Mouse (Mus musculus): ENCODE data around the gene AC124502.3.

- TF ChIP-seq CTCF (IDR thresholded peaks at IDR 0.05; ENCODE audit: borderline replicate concordance, control insufficient read depth, extremely low read depth, insufficient read depth, low read length, poor library complexity) (no peak), POLR2A (IDR thresholded peaks at IDR 0.05; ENCODE audit: control insufficient read depth, extremely low read depth, insufficient read depth, low read length, poor library complexity) (no peak)
These were observed 11.6 kb downstream of the AC124502.3 start, which contains the start of gene Rin1 for GRCm38 (mm10) chr19:5050047-5050905.

Data from thymus, adult 2 months (tissue).